Mouse (Mus musculus): Measurements from ENCODE around the gene Hmga2. TPM values are rescaled to one million over a fixed set of nuclear protein-coding genes. Genes with fewer than 3 reads are reported as not detected.

The Hmga2 gene
- polyA plus RNA-seq (2014; fragmentation: Nextera tagmentation; extraction: Ambion mirVana) = 3.4 and 3.7 TPM in 2 replicates

DNA sequence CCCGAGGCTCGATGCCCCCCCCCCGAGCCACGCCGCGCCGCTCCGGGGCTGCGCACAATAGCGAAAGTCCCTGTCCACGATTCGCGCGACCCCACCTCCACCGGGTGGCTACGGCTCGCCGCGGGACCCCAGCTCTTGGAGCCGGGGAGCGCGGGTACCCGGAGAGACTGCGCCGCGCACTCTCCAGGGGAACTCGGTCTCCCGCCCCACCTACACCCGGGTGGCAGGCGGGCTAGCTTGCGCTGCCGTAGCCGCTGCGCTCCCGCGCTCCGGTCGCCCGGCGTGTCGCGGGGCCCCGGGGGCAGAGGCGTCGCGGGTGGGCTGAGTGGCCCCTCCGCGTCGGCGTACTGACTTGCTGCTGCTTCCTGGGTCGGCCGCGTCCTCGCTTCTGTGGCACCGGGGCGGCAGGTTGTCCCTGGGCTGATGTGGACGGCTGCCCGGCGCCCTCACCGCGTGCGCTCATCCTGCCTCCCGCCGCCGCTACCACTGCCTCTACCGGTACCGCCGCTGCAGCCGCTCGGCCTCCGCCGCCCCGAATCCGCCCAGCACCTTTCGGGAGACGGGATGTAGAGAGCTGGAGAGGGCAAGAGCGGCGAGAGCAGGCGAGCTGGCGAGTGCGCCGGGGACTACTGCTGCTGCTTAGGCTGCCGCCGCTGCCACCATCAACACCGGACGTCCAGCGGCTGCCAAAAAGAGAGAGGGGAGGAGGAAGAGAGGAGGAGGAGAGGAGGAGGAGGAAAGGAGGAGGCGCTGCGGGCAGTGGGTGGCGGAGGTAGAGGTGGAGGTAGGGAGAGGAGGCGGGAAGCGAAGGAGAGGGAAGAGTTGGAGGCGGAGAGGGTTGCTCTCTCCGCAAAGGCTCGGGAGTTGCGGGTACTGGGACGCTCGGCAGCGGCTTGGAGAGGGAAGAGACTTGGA, at the start of gene Hmga2:
Hmga2 (minus strand) TSS at position 869 of the 915 bp plus-strand sequence.
- peaks cover 27% of the 10 kb centered on the region for H3K4me1 ChIP-seq (ENCODE audit: control insufficient read depth, insufficient read depth, low read length)
- peak; percentile 58 for ATAC-seq (ENCODE audit: low read depth)
- H3K9ac ChIP-seq (replicated peaks; ENCODE audit: low read depth, low read length) = peak within 1 kb of the TSS; percentile 74
- peak within 1 kb of the TSS; percentile 61 for H3K4me3 ChIP-seq (ENCODE audit: low read depth, low read length)
- H3K27ac ChIP-seq (ENCODE audit: low read depth, low read length) = peak within 1 kb of the TSS; percentile 60
- H3K9me3 ChIP-seq (ENCODE audit: control insufficient read depth, low read length) = no peaks in the 10 kb centered on the region
- under 1% methylated on average over 95 of the region's 99 CpGs for WGBS
- no peaks in the 10 kb centered on the region for H3K36me3 ChIP-seq (ENCODE audit: control insufficient read depth, insufficient read depth, low read length)
- no peaks in the 10 kb centered on the region for H3K27me3 ChIP-seq (ENCODE audit: control insufficient read depth, insufficient read depth, low read length)
- peak within 1 kb of the TSS; percentile 93 for H3K4me2 ChIP-seq (ENCODE audit: low read depth, low read length)

DNA sequence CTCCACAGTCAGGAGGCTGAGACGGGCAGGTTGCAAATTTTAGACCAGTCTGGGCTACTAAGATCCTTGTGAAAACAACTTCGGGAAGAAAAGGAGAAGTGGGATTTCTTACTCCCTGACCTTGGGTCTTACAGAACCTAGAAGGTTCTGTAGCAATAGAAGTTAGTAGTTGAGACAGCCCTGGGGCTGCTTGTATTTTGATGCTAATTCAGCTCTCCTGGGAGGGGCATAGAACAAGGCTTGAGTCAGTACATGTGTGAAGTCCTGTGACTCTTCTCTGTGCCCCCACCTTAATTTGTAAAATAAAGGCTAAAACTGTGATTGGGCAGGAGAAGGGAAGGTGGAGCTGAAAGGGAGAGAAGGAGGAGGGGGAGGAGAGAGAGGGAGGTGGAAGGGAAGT, 46.7 kb upstream of the Hmga2 start:
- no peak overlapping the region for H3K4me3 ChIP-seq (ENCODE audit: low read depth, low read length)
- ATAC-seq (ENCODE audit: low read depth) = no peak
- H3K36me3 ChIP-seq (ENCODE audit: control insufficient read depth, insufficient read depth, low read length) = no peaks in the 10 kb centered on the region
- H3K27ac ChIP-seq (ENCODE audit: low read depth, low read length) = no peak overlapping the region
- no peak overlapping the region for H3K4me2 ChIP-seq (ENCODE audit: low read depth, low read length)
- H3K9me3 ChIP-seq (ENCODE audit: control insufficient read depth, low read length) = no peaks in the 10 kb centered on the region
- no peak overlapping the region for H3K9ac ChIP-seq (replicated peaks; ENCODE audit: low read depth, low read length)
- 88% methylated on average over 2 of the region's 2 CpGs for WGBS
- no peaks in the 10 kb centered on the region for H3K4me1 ChIP-seq (ENCODE audit: control insufficient read depth, insufficient read depth, low read length)
- no peaks in the 10 kb centered on the region for H3K27me3 ChIP-seq (ENCODE audit: control insufficient read depth, insufficient read depth, low read length)

DNA sequence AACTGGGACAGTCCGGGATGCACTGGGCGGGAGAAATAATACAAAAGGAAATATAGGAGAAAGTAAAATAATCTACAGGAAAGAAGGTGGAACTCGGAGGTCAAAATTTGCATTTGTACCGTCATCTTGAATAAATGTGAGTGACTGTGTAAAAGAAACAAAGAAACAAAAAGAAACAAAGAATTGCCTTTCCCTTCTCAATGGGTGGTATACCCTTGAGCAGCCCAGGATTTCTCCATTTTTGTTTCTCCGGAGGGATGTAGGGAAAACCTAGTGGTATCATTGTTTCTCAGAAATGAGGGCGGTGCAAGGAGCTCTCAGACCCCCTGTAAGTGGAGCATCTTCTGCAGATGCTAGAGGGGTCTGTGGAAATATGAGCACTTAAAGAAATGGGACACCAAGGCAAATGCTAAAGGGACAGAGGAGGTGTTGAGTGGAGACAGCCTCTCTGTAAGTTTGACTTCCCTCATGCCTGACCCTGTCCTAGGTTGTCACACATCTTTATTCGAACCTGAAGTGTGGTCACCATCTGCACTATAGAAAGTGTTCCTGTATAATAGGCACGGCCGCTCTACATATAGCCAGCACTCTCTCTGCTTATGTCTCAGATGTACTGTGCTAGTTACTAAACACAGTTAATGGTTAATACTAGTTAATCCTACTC, 45.8 kb upstream of the Hmga2 start:
- H3K27ac ChIP-seq (ENCODE audit: low read depth, low read length) = no peak overlapping the region
- 67% methylated on average over 9 of the region's 9 CpGs for WGBS
- no peak overlapping the region for H3K9ac ChIP-seq (replicated peaks; ENCODE audit: low read depth, low read length)
- H3K4me3 ChIP-seq (ENCODE audit: low read depth, low read length) = no peak overlapping the region
- no peaks in the 10 kb centered on the region for H3K4me1 ChIP-seq (ENCODE audit: control insufficient read depth, insufficient read depth, low read length)
- H3K4me2 ChIP-seq (ENCODE audit: low read depth, low read length) = no peak overlapping the region
- no peak for ATAC-seq (ENCODE audit: low read depth)
- H3K9me3 ChIP-seq (ENCODE audit: control insufficient read depth, low read length) = no peaks in the 10 kb centered on the region
- no peaks in the 10 kb centered on the region for H3K36me3 ChIP-seq (ENCODE audit: control insufficient read depth, insufficient read depth, low read length)
- no peaks in the 10 kb centered on the region for H3K27me3 ChIP-seq (ENCODE audit: control insufficient read depth, insufficient read depth, low read length)

DNA sequence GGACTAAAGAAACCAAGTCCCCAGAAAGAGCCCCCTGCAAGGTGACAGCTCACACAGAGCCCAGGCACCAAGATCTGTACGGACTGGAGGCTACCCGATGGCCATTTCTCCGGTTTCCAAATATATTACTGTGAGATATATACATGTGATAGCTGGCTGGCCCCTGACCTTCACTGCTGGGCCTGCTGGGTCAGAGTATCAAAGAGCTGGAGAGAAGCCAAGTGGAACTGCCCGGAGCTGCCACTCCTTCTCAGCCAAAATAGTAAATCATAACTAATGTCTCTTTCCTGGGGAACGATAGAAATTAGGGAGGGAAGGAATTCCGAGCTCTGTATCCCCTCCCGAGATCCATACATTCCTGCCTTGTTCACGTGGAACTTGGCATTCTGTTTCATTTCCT, 40.0 kb upstream of the Hmga2 start:
- 55% methylated on average over 8 of the region's 8 CpGs for WGBS
- H3K27me3 ChIP-seq (ENCODE audit: control insufficient read depth, insufficient read depth, low read length) = no peaks in the 10 kb centered on the region
- no peaks in the 10 kb centered on the region for H3K4me1 ChIP-seq (ENCODE audit: control insufficient read depth, insufficient read depth, low read length)
- ATAC-seq (ENCODE audit: low read depth) = no peak
- no peak overlapping the region for H3K4me3 ChIP-seq (ENCODE audit: low read depth, low read length)
- H3K9ac ChIP-seq (replicated peaks; ENCODE audit: low read depth, low read length) = no peak overlapping the region
- no peaks in the 10 kb centered on the region for H3K9me3 ChIP-seq (ENCODE audit: control insufficient read depth, low read length)
- H3K27ac ChIP-seq (ENCODE audit: low read depth, low read length) = no peak overlapping the region
- no peaks in the 10 kb centered on the region for H3K36me3 ChIP-seq (ENCODE audit: control insufficient read depth, insufficient read depth, low read length)
- H3K4me2 ChIP-seq (ENCODE audit: low read depth, low read length) = no peak overlapping the region

DNA sequence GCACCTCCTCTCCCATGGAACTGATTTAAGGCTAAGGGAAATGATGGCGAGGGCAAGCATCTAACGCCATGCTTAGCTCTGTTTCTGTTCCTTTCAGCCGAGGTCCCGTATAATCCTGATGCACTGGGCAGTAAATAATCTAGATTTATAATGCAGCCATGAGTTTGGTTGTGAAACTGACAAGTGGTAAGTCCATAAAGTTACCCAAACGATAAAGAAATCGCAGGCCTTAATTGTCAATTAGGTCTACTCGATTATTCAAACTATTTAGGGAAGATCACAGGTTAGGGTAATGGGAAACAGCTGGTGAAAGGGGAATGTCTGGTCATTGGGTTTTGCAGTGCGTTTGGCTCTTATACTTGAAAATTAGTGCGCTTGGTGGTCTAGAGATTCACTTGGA, 37.5 kb upstream of the Hmga2 start:
- 35% methylated on average over 9 of the region's 9 CpGs for WGBS
- H3K4me1 ChIP-seq (ENCODE audit: control insufficient read depth, insufficient read depth, low read length) = no peaks in the 10 kb centered on the region

DNA sequence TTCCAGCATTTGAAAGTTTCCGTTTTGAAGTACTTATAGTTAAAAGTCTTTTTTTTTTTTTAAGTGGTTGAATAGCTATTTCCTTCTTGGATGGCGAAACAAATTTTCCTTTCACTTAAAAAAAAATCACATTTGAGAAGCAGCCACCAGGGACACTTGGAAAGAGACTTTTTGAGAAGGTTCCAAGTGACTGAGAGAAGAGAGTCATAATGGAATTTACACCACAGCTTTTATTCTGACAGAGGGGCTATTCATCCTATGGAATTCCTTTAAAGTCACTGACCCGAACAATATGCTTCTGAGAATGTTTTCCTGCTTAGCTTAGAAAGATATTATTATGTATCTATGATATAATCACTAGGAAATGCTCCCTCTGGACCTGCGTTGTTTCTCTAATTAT, 36.7 kb upstream of the Hmga2 start:
- H3K4me1 ChIP-seq (ENCODE audit: control insufficient read depth, insufficient read depth, low read length) = no peaks in the 10 kb centered on the region
- H3K4me3 ChIP-seq (ENCODE audit: low read depth, low read length) = no peak overlapping the region
- no peaks in the 10 kb centered on the region for H3K9me3 ChIP-seq (ENCODE audit: control insufficient read depth, low read length)
- no peaks in the 10 kb centered on the region for H3K36me3 ChIP-seq (ENCODE audit: control insufficient read depth, insufficient read depth, low read length)
- H3K27ac ChIP-seq (ENCODE audit: low read depth, low read length) = no peak overlapping the region
- no peak overlapping the region for H3K9ac ChIP-seq (replicated peaks; ENCODE audit: low read depth, low read length)
- H3K4me2 ChIP-seq (ENCODE audit: low read depth, low read length) = no peak overlapping the region
- WGBS = 54% methylated on average over 4 of the region's 4 CpGs
- ATAC-seq (ENCODE audit: low read depth) = no peak
- no peaks in the 10 kb centered on the region for H3K27me3 ChIP-seq (ENCODE audit: control insufficient read depth, insufficient read depth, low read length)

More for the DNA sequence above, 37.5 kb upstream of the Hmga2 start:
- H3K36me3 ChIP-seq (ENCODE audit: control insufficient read depth, insufficient read depth, low read length) = no peaks in the 10 kb centered on the region
- no peak overlapping the region for H3K27ac ChIP-seq (ENCODE audit: low read depth, low read length)
- ATAC-seq (ENCODE audit: low read depth) = no peak
- H3K9me3 ChIP-seq (ENCODE audit: control insufficient read depth, low read length) = no peaks in the 10 kb centered on the region
- H3K27me3 ChIP-seq (ENCODE audit: control insufficient read depth, insufficient read depth, low read length) = no peaks in the 10 kb centered on the region
- H3K4me2 ChIP-seq (ENCODE audit: low read depth, low read length) = no peak overlapping the region
- H3K4me3 ChIP-seq (ENCODE audit: low read depth, low read length) = no peak overlapping the region
- no peak overlapping the region for H3K9ac ChIP-seq (replicated peaks; ENCODE audit: low read depth, low read length)

DNA sequence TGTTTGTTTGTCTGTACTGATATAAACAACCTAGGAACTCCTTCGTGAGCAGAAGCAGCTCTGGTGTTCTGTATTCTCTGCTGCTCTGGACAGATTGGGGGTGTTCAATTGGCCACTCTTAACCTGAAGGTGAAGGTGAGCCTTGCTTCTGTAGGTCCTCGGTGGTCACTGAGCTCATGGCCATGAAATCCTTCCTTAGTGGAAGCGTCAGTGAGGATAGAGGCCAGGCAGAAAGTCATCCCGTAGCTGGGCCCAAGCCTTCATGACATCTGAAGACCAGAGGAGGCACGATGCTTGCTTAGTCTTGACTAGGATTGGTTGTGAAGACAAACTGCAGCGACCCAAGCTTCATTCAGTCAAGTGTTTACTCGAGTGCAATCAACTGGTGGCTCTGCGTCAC, 35.9 kb upstream of the Hmga2 start:
- ATAC-seq (ENCODE audit: low read depth) = no peak
- Histone ChIP-seq H3K4me3 (ENCODE audit: low read depth, low read length) (no peak overlapping the region), H3K9ac (replicated peaks; ENCODE audit: low read depth, low read length) (no peak overlapping the region), H3K36me3 (ENCODE audit: control insufficient read depth, insufficient read depth, low read length) (no peaks in the 10 kb centered on the region), H3K4me2 (ENCODE audit: low read depth, low read length) (no peak overlapping the region), H3K27ac (ENCODE audit: low read depth, low read length) (no peak overlapping the region), H3K27me3 (ENCODE audit: control insufficient read depth, insufficient read depth, low read length) (no peaks in the 10 kb centered on the region), H3K4me1 (ENCODE audit: control insufficient read depth, insufficient read depth, low read length) (no peaks in the 10 kb centered on the region), H3K9me3 (ENCODE audit: control insufficient read depth, low read length) (no peaks in the 10 kb centered on the region)
- WGBS = 96% methylated on average over 8 of the region's 8 CpGs

DNA sequence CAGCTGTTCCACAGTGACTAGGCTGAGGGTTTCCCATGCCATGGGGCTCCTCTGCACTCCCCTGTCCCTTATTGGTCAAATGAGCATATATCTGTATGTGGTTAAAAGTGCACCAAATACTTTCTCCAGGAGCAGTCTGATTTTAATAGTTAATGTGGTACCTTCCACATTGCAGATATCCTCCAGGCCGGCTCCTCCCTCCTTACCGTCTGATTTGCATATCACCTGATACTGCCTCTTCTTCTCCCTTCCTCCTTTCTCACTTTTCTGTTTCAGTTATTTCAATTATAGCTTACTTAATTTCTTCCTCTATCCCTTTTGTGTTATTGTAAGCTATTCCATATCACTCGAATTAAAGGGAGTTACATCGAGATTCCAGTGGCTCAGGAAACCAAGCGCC, 27.7 kb upstream of the Hmga2 start:
- Histone ChIP-seq H3K9ac (replicated peaks; ENCODE audit: low read depth, low read length) (no peak overlapping the region), H3K4me2 (ENCODE audit: low read depth, low read length) (no peak overlapping the region), H3K36me3 (ENCODE audit: control insufficient read depth, insufficient read depth, low read length) (no peaks in the 10 kb centered on the region), H3K9me3 (ENCODE audit: control insufficient read depth, low read length) (no peaks in the 10 kb centered on the region), H3K4me1 (ENCODE audit: control insufficient read depth, insufficient read depth, low read length) (0 out of 2 replicates have a peak, but pooled peaks cover 3% of the 10 kb centered on the region), H3K27ac (ENCODE audit: low read depth, low read length) (no peak overlapping the region), H3K4me3 (ENCODE audit: low read depth, low read length) (no peak overlapping the region), H3K27me3 (ENCODE audit: control insufficient read depth, insufficient read depth, low read length) (no peaks in the 10 kb centered on the region)
- 91% methylated on average over 5 of the region's 5 CpGs for WGBS
- no peak for ATAC-seq (ENCODE audit: low read depth)

DNA sequence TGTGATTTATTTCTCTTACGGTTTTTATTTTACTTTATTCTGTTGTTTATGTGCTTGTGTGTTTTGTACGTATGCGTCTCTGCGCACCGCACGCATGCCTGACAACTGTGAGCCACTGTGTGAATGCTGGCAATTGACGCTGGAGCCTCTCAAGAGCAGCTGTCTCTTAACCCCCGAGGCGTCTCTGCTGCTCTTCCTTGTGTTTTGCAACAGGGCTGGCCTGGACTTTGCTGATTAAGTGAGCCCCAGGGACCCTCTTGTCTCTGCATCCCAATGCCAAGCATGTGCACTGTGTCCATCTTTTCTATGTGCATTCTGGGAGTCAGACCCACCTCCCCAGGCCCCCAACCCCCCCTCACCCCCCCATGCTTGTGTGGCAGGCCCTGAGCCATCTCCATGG, 24.5 kb upstream of the Hmga2 start:
- Histone ChIP-seq H3K27me3 (ENCODE audit: control insufficient read depth, insufficient read depth, low read length) (no peaks in the 10 kb centered on the region), H3K9ac (replicated peaks; ENCODE audit: low read depth, low read length) (no peak overlapping the region), H3K4me1 (ENCODE audit: control insufficient read depth, insufficient read depth, low read length) (0 out of 2 replicates have a peak, but pooled peaks cover 3% of the 10 kb centered on the region), H3K27ac (ENCODE audit: low read depth, low read length) (no peak overlapping the region), H3K9me3 (ENCODE audit: control insufficient read depth, low read length) (no peaks in the 10 kb centered on the region), H3K4me2 (ENCODE audit: low read depth, low read length) (no peak overlapping the region), H3K36me3 (ENCODE audit: control insufficient read depth, insufficient read depth, low read length) (no peaks in the 10 kb centered on the region), H3K4me3 (ENCODE audit: low read depth, low read length) (no peak overlapping the region)
- 35% methylated on average over 9 of the region's 9 CpGs for WGBS
- ATAC-seq (ENCODE audit: low read depth) = peak; percentile 56; the same call in 1 of the 2 replicates
